Mouse (Mus musculus): Measurements from ENCODE around the gene Timp3. TPM values are rescaled to one million over a fixed set of nuclear protein-coding genes. Genes with fewer than 3 reads are reported as not detected.

Gene Timp3
- total and polyA plus RNA-seq, 3 experiments: not detected

GRCm38 (mm10) chr10:86273410-86274191, 26.6 kb upstream of the Timp3 start:
- H3K79me2 ChIP-seq (ENCODE audit: control insufficient read depth, insufficient read depth, low read length, poor library complexity): no peaks in the 10 kb centered on the region
- no peak overlapping the region for H3K4me3 ChIP-seq (ENCODE audit: control insufficient read depth in 1 of 2, insufficient read depth in 1 of 2, low read depth in 2 of 2, low read length in 2 of 2)
- no peak overlapping the region for H3K27ac ChIP-seq (ENCODE audit: control insufficient read depth, low read depth, low read length)
- H3K27me3 ChIP-seq (ENCODE audit: control insufficient read depth in 1 of 2, insufficient read depth in 2 of 2, low read length in 2 of 2): no peaks in the 10 kb centered on the region
- no peaks in the 10 kb centered on the region for H3K36me3 ChIP-seq (ENCODE audit: control insufficient read depth in 1 of 2, insufficient read depth in 2 of 2, low read length in 2 of 2)
- H3K9ac ChIP-seq (ENCODE audit: control insufficient read depth, low read depth, low read length, poor library complexity, severe bottlenecking): no peak overlapping the region
- H3K4me1 ChIP-seq (ENCODE audit: control insufficient read depth in 1 of 2, insufficient read depth in 2 of 2, low read length in 2 of 2): no peaks in the 10 kb centered on the region
- TF ChIP-seq E2F4 (IDR thresholded peaks at IDR 0.05; ENCODE audit: borderline replicate concordance, low read depth, low read length) (no peak), POLR2AphosphoS5 (IDR thresholded peaks at IDR 0.05; ENCODE audit: borderline replicate concordance, low read depth, low read length) (no peak), BHLHE40 (IDR thresholded peaks at IDR 0.05; ENCODE audit: borderline replicate concordance, low read depth, low read length) (no peak), EP300 (IDR thresholded peaks at IDR 0.05; ENCODE audit: low read depth in 1 of 2, low read length in 2 of 2) (no peak), KAT2A (conservative IDR thresholded peaks at IDR 0.05; ENCODE audit: low read depth, low read length) (no peak), MYB (IDR thresholded peaks at IDR 0.05; ENCODE audit: low read depth, low read length) (no peak), ZNF384 (IDR thresholded peaks at IDR 0.05; ENCODE audit: low read depth, low read length) (no peak), TAL1 (IDR thresholded peaks at IDR 0.05; ENCODE audit: low read length) (no peak), MAX (IDR thresholded peaks at IDR 0.05; ENCODE audit: low read length) (no peak), GABPA (IDR thresholded peaks at IDR 0.05; ENCODE audit: low read depth, low read length) (no peak), JUND (IDR thresholded peaks at IDR 0.05; ENCODE audit: low read depth, low read length) (no peak), RAD21 (IDR thresholded peaks at IDR 0.05; ENCODE audit: low read depth, low read length) (no peak)
- DNase-seq (ENCODE audit: low read depth, low spot score): no peak
- H3K9me3 ChIP-seq (replicated peaks; ENCODE audit: insufficient read depth, low read length): no peaks in the 10 kb centered on the region

GRCm38 (mm10) chr10:86275585-86275984, 24.6 kb upstream of the Timp3 start:
- Histone ChIP-seq H3K9ac (ENCODE audit: control insufficient read depth, low read depth, low read length, poor library complexity, severe bottlenecking) (no peak overlapping the region), H3K4me1 (ENCODE audit: control insufficient read depth in 1 of 2, insufficient read depth in 2 of 2, low read length in 2 of 2) (no peaks in the 10 kb centered on the region), H3K4me3 (ENCODE audit: control insufficient read depth in 1 of 2, insufficient read depth in 1 of 2, low read depth in 2 of 2, low read length in 2 of 2) (no peak overlapping the region), H3K36me3 (ENCODE audit: control insufficient read depth in 1 of 2, insufficient read depth in 2 of 2, low read length in 2 of 2) (no peaks in the 10 kb centered on the region), H3K9me3 (replicated peaks; ENCODE audit: insufficient read depth, low read length) (no peaks in the 10 kb centered on the region), H3K27me3 (ENCODE audit: control insufficient read depth in 1 of 2, insufficient read depth in 2 of 2, low read length in 2 of 2) (no peaks in the 10 kb centered on the region), H3K79me2 (ENCODE audit: control insufficient read depth, insufficient read depth, low read length, poor library complexity) (no peaks in the 10 kb centered on the region), H3K27ac (ENCODE audit: control insufficient read depth, low read depth, low read length) (no peak overlapping the region)
- no peak for DNase-seq (ENCODE audit: low read depth, low spot score)
- TF ChIP-seq ZKSCAN1 (IDR thresholded peaks at IDR 0.05; ENCODE audit: low read depth, low read length) (no peak), CHD2 (IDR thresholded peaks at IDR 0.05; ENCODE audit: low read length) (no peak), MYC (IDR thresholded peaks at IDR 0.05; ENCODE audit: low read depth, low read length) (no peak), JUND (IDR thresholded peaks at IDR 0.05; ENCODE audit: low read depth, low read length) (no peak), CTCF (IDR thresholded peaks at IDR 0.05 in 2 of 3, conservative IDR thresholded peaks at IDR 0.05 in 1 of 3; ENCODE audit: control insufficient read depth in 1 of 3, insufficient read depth in 1 of 3, low read depth in 2 of 3, low read length in 3 of 3, poor library complexity in 1 of 3, severe bottlenecking in 1 of 3) (no peak), EP300 (IDR thresholded peaks at IDR 0.05; ENCODE audit: low read depth in 1 of 2, low read length in 2 of 2) (no peak), RAD21 (IDR thresholded peaks at IDR 0.05; ENCODE audit: low read depth, low read length) (no peak), NRF1 (IDR thresholded peaks at IDR 0.05; ENCODE audit: insufficient read depth, low read depth, low read length, poor library complexity, severe bottlenecking) (no peak), HCFC1 (IDR thresholded peaks at IDR 0.05; ENCODE audit: low read depth, low read length) (no peak), TAL1 (IDR thresholded peaks at IDR 0.05; ENCODE audit: low read length) (no peak), GATA1 (IDR thresholded peaks at IDR 0.05; ENCODE audit: low read depth, low read length) (no peak), MAX (IDR thresholded peaks at IDR 0.05; ENCODE audit: low read length) (no peak), E2F4 (IDR thresholded peaks at IDR 0.05; ENCODE audit: borderline replicate concordance, low read depth, low read length) (no peak), NELFE (IDR thresholded peaks at IDR 0.05; ENCODE audit: low read depth, low read length) (no peak), MAZ (IDR thresholded peaks at IDR 0.05; ENCODE audit: low read depth, low read length) (no peak), POLR2AphosphoS5 (IDR thresholded peaks at IDR 0.05; ENCODE audit: borderline replicate concordance, low read depth, low read length) (no peak), CHD1 (IDR thresholded peaks at IDR 0.05; ENCODE audit: low read depth, low read length) (no peak), ETS1 (IDR thresholded peaks at IDR 0.05; ENCODE audit: low read depth, low read length) (no peak), POLR2A (IDR thresholded peaks at IDR 0.05; ENCODE audit: control insufficient read depth in 1 of 2, insufficient read depth in 1 of 2, low read depth in 1 of 2, low read length in 2 of 2, poor library complexity in 1 of 2) (no peak)

All from MEL (cell line).